ENCODE assay signal across 10 mouse cellular contexts in genomic region chr7:6156901-6157472, GRCm38 (mm10). TPM values are rescaled to one million over a fixed set of nuclear protein-coding genes. Genes with fewer than 3 reads are reported as not detected.
DNase-seq lines count a peak whose midpoint lies in the region; ATAC-seq lines count a peak whose summit lies in the region.
"Had no signal": no experiment of that assay in that cellular context is flagged by ENCODE, and none has a peak within 500 bp of the region (broad histone marks: within the 10 kb centered on the region; RNA-seq: fewer than 3 reads in every experiment).

No protein-coding gene starts in this region.

- H3K36me3 ChIP-seq in heart, embryonic 11.5 days (ENCODE audit: control insufficient read depth, insufficient read depth, low read length): no peaks in the 10 kb centered on the region
- no peaks in the 10 kb centered on the region for H3K36me3 ChIP-seq in intestine, embryonic 15.5 days
- no peaks in the 10 kb centered on the region for H3K36me3 ChIP-seq in midbrain, embryonic 11.5 days (ENCODE audit: control insufficient read depth, insufficient read depth, low read length)

- H3K4me2 ChIP-seq in heart, embryonic 11.5 days: peak overlapping the region; percentile 82
- peak overlapping the region; percentile 67 for H3K4me2 ChIP-seq in intestine, embryonic 15.5 days (replicated peaks)
- H3K4me2 ChIP-seq in midbrain, embryonic 11.5 days: peak overlapping the region; percentile 54; the same call in 1 of the 2 replicates

- H3K9me3 ChIP-seq in heart, embryonic 11.5 days (replicated peaks; ENCODE audit: control insufficient read depth, low read length): no peaks in the 10 kb centered on the region
- H3K9me3 ChIP-seq in intestine, embryonic 15.5 days: no peaks in the 10 kb centered on the region
- no peaks in the 10 kb centered on the region for H3K9me3 ChIP-seq in midbrain, embryonic 11.5 days (ENCODE audit: control insufficient read depth, low read length)

- ATAC-seq in heart, embryonic 11.5 days (replicated peaks; ENCODE audit: insufficient number of reproducible peaks, low FRiP score, low TSS enrichment): no peak
- no peak for ATAC-seq in intestine, embryonic 15.5 days
- no peak for ATAC-seq in midbrain, embryonic 11.5 days (ENCODE audit: low FRiP score)

- H3K4me1 ChIP-seq in heart, embryonic 11.5 days (ENCODE audit: control insufficient read depth, insufficient read depth, low read length): peaks cover 23% of the 10 kb centered on the region
- H3K4me1 ChIP-seq in brown adipose tissue, adult 24 weeks (ENCODE audit: control insufficient read depth, insufficient read depth, insufficient read length, low read length): peaks cover 19% of the 10 kb centered on the region
- peaks cover 12% of the 10 kb centered on the region for H3K4me1 ChIP-seq in intestine, embryonic 15.5 days (replicated peaks)
- H3K4me1 ChIP-seq in midbrain, embryonic 11.5 days (ENCODE audit: control insufficient read depth, insufficient read depth, low read length): peaks cover 13% of the 10 kb centered on the region

- DNase-seq in heart, adult 18-20 months: no peak
- peak; percentile 56 for DNase-seq in midbrain, embryonic 11.5 days (ENCODE audit: low spot score, missing footprints)
- DNase-seq in adrenal gland, adult 2 months: no peak
- no peak for DNase-seq in gastrocnemius, adult 18-20 months (ENCODE audit: low spot score)
- no peak for DNase-seq in lung, adult 18-20 months

- 49% methylated on average over 9 of the region's 9 CpGs for WGBS in heart, embryonic 11.5 days (ENCODE audit: insufficient replicate concordance)
- WGBS in intestine, embryonic 15.5 days: 32% methylated on average over 9 of the region's 9 CpGs
- WGBS in midbrain, embryonic 11.5 days: 73% methylated on average over 9 of the region's 9 CpGs

- no peak overlapping the region for H3K27ac ChIP-seq in heart, embryonic 11.5 days (ENCODE audit: low read depth, low read length)
- H3K27ac ChIP-seq in brown adipose tissue, adult 24 weeks (replicated peaks; ENCODE audit: low read depth, low read length): peak overlapping the region; percentile 83
- peak overlapping the region; percentile 65 for H3K27ac ChIP-seq in intestine, embryonic 15.5 days
- H3K27ac ChIP-seq in midbrain, embryonic 11.5 days (ENCODE audit: low read depth, low read length): no peak overlapping the region

- H3K4me3 ChIP-seq in heart, embryonic 11.5 days (ENCODE audit: low read depth, low read length): peak overlapping the region; percentile 78
- peak overlapping the region; percentile 97 for H3K4me3 ChIP-seq in brown adipose tissue, adult 24 weeks (ENCODE audit: insufficient read depth, low read depth, low read length)
- H3K4me3 ChIP-seq in intestine, embryonic 15.5 days (replicated peaks): peak overlapping the region; percentile 73; the same call in 1 of the 2 replicates
- H3K4me3 ChIP-seq in midbrain, embryonic 11.5 days (ENCODE audit: low read depth, low read length): peak overlapping the region; percentile 80; the same call in 1 of the 2 replicates

- H3K27me3 ChIP-seq in heart, embryonic 11.5 days (ENCODE audit: control insufficient read depth, insufficient read depth, low read length): no peaks in the 10 kb centered on the region
- no peaks in the 10 kb centered on the region for H3K27me3 ChIP-seq in intestine, embryonic 15.5 days (replicated peaks)
- no peaks in the 10 kb centered on the region for H3K27me3 ChIP-seq in midbrain, embryonic 11.5 days (ENCODE audit: control insufficient read depth, insufficient read depth, low read length)

- H3K9ac ChIP-seq in heart, embryonic 11.5 days (ENCODE audit: low read depth, low read length): peak overlapping the region; percentile 17; the same call in 1 of the 2 replicates
- no peak overlapping the region for H3K9ac ChIP-seq in intestine, embryonic 15.5 days
- peak overlapping the region; percentile 90 for H3K9ac ChIP-seq in midbrain, embryonic 11.5 days (ENCODE audit: low read length)

RNA-seq across cellular contexts. Expression of gene Zfp787, which starts 1.2 kb away (rescaled TPM):
- polyA plus RNA-seq in heart, embryonic 11.5 days (2014; fragmentation: Nextera tagmentation; extraction: Ambion mirVana): 9.0 and 13.3 TPM in 2 replicates
- total RNA-seq in heart, adult 18-20 months (2021): 10 to 100 TPM; 31.3 to 32.3 TPM
- polyA plus RNA-seq in brown adipose tissue, adult 24 weeks (2012; ENCODE audit: insufficient read depth, insufficient read length, missing spikeins): 28.2 and 41.7 TPM in 2 replicates
- polyA plus RNA-seq in intestine, embryonic 15.5 days (2015; fragmentation: Nextera tagmentation; extraction: Ambion mirVana): 27.4 and 29.8 TPM in 2 replicates
- polyA plus RNA-seq in midbrain, embryonic 11.5 days (2014; fragmentation: Nextera tagmentation; extraction: Ambion mirVana): 13.5 and 14.7 TPM in 2 replicates
- 10 to 100 TPM; 41.8 to 41.9 TPM for total RNA-seq in adrenal gland, adult 2 months (2021)
- 73.8 and 87.1 TPM in 2 replicates for polyA plus RNA-seq in adrenal gland, adult 2 months (2012; rRNA removed)
- 10 to 100 TPM; 27.2 to 27.6 TPM for total RNA-seq in gastrocnemius, adult 18-20 months (2021)

RNA-seq across cellular contexts. Expression of gene Zfp444, which starts 15.0 kb away (rescaled TPM):
- polyA plus RNA-seq in heart, embryonic 11.5 days (2014; fragmentation: Nextera tagmentation; extraction: Ambion mirVana): 30.9 and 31.4 TPM in 2 replicates
- 10 to 100 TPM; 12.3 to 13.6 TPM for total RNA-seq in heart, adult 18-20 months (2021)
- 5.1 and 7.7 TPM in 2 replicates for polyA plus RNA-seq in brown adipose tissue, adult 24 weeks (2012; ENCODE audit: insufficient read depth, insufficient read length, missing spikeins)
- polyA plus RNA-seq in intestine, embryonic 15.5 days (2015; fragmentation: Nextera tagmentation; extraction: Ambion mirVana): 43.2 and 43.4 TPM in 2 replicates
- 69.4 and 72.2 TPM in 2 replicates for polyA plus RNA-seq in midbrain, embryonic 11.5 days (2014; fragmentation: Nextera tagmentation; extraction: Ambion mirVana)
- total RNA-seq in adrenal gland, adult 2 months (2021): 10 to 100 TPM; 22.5 to 31.1 TPM
- 50.7 and 61.8 TPM in 2 replicates for polyA plus RNA-seq in adrenal gland, adult 2 months (2012; rRNA removed)
- total RNA-seq in gastrocnemius, adult 18-20 months (2021): 10 to 100 TPM in 1 of 2 experiments, 1 to 10 TPM in 1; 6.3 to 10.0 TPM

RNA-seq across cellular contexts. Expression of gene Galp, which starts 39.9 kb away (rescaled TPM):
- polyA plus RNA-seq in heart, embryonic 11.5 days (2014; fragmentation: Nextera tagmentation; extraction: Ambion mirVana): not detected in 2 replicates
- not detected for total RNA-seq in heart, adult 18-20 months (2021)
- not detected in 2 replicates for polyA plus RNA-seq in brown adipose tissue, adult 24 weeks (2012; ENCODE audit: insufficient read depth, insufficient read length, missing spikeins)
- not detected in 2 replicates for polyA plus RNA-seq in intestine, embryonic 15.5 days (2015; fragmentation: Nextera tagmentation; extraction: Ambion mirVana)
- polyA plus RNA-seq in midbrain, embryonic 11.5 days (2014; fragmentation: Nextera tagmentation; extraction: Ambion mirVana): not detected in 2 replicates
- total RNA-seq in adrenal gland, adult 2 months (2021): not detected
- polyA plus RNA-seq in adrenal gland, adult 2 months (2012; rRNA removed): not detected in 2 replicates
- total RNA-seq in gastrocnemius, adult 18-20 months (2021): not detected
- polyA plus RNA-seq: gonadal fat pad, adult 2 months; urinary bladder, adult 2 months had no signal

Comparison
In these comparisons a context has a peak if more than half of its experiments do, and no peak if none do; other contexts are left out.
1. H3K27ac ChIP-seq: peak in brown adipose tissue, adult 24 weeks (single experiment) and intestine, embryonic 15.5 days (single experiment); none in heart, embryonic 11.5 days (single experiment) and midbrain, embryonic 11.5 days (single experiment).
2. Peak in every context shown above with its lines, with median percentiles within 50 percentile points of each other: H3K4me2 ChIP-seq and H3K4me3 ChIP-seq.